Mouse (Mus musculus) brain, embryonic 18.5 days (tissue): Measurements from ENCODE around the gene Lin7c.
A peak's percentile ranks its signal among the peaks of the same experiment; 100 is the strongest.

ENCODE experiments used
- DNase-seq: peaks from one replicate; pipeline ENCODE4 v3.0.0-alpha.2; 2012; ENCODE audit warnings: low read depth, low spot score

Lin7c gene

DNA sequence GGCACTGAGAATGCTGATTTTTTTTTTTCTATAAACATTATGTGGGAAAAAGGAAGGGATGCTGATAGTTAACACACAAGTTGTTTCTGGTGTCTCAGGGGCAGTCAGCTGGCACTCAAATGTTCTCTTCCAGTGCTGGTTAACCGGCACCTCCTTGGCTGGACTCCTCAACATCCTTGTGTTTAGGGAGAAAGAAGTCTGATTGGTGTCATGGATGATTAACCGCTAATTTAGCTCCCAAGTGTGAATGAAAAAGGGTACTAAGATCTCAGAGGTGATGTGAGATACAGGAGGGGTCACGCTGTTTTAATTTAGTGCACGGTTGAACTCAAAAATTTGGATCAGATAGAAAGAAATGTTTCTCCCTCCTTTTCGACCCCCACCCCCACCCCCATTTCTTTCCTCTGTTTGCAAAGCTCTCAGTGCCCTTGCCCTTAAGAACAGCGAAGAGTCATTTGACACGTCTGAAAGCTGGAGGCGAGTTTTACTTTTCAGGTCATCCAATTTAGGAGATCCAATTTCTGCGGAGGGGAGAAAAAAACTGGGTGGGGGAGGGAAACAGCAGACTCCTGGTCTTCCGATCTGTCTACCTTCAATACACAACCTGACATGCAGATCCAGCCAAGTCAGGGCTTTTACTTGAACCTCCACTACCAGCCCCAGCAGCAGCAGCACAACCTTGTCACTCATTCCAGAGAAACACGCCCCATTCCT, 26.3 kb downstream of the Lin7c start:
- no peak for DNase-seq

DNA sequence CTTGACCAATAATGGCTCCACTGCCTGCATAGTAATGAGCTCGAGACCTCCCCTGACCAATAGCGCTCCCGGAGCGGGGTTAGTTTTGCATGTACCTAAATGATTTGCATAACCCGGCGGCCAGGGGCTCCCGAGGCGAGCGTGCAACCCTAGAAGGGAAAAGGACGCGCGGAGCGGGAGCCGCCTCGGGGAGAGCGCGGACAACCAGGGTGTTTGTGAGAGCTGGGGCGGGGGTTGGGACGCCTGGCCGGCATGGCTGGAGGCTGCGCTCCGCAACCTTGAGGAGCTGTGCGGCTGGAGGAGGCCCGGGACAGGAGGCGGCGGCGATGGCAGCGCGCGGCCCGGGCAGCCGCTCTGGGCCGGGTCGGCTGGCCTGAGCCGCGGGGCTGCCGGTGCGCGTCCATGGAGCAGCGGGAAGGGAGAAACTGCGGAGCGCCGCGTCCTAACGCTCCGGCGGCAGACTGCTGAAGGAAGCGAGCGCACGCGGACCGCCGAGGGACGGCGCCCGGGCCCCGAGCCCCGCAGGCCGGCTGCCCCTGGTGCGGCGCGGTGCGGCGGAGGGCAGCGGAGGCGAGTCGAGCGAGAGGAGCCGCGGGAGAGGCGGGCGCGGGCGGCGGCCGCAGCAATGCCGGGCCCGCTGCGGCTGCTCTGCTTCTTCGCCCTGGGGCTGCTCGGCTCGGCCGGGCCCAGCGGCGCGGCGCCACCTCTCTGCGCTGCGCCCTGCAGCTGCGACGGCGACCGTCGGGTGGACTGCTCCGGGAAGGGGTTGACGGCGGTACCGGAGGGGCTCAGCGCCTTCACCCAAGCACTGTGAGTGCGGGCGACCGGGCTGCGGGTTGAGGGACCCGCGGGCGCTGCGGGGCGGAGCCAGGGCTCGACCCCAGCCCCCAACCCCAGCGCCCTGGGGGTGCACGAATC, 27.1 kb downstream of the Lin7c start, which contains the start of gene Lgr4:
TSS of gene Lgr4 (plus strand) at position 152 of the 918 bp plus-strand sequence.
- DNase-seq, result peak; percentile 82

DNA sequence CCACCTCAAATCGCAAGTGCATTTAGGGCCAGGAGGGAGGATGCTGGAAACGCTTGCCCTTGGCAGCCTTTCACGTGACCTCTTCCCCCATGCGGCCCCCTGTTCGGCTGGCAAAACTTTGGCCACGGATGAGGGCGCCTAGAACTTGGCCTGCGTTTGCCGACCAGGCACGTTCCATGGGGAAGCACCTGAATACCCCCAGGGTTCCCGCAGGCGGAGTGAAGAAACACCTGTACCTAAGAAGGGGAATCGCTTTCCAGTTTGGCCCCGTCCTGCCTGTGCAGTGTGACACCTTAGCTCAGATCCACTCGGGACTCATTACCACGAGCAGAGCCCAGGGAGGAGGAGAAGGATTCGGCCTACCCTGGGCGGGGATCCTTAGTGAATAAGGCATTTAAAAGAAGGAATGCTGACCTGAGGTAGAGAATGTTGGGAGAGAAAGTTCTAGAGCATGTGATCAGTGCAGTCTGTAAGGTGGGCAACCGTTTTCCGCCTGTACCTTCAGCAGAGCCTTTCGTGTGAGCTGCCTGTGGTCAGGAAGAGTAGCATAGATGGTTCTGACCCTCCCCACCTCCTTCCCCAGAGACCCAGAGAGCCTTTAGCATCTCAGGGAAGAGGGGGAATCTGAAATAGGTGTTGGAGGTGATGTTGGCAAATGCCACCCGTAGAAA, 28.1 kb downstream of the Lin7c start:
- DNase-seq, result no peak

DNA sequence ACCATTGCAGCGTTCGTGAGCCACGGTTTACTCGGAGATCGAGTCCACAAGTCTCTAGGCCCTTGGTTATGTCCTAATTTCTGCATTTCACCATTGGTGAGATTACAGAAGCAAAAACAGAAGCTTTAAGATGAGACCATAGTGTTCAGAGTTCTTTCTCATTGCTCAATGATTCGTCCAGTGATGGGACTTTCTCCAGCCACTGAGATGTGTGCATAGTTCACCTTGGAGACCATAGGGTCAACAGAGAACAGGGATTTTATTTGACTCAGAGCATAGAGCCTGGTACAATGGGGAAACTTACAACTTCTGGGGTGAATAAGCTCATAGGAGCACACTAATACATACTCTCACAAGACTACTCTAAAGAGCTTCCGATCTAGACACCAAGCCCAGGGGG, 29.8 kb downstream of the Lin7c start:
- no peak for DNase-seq

DNA sequence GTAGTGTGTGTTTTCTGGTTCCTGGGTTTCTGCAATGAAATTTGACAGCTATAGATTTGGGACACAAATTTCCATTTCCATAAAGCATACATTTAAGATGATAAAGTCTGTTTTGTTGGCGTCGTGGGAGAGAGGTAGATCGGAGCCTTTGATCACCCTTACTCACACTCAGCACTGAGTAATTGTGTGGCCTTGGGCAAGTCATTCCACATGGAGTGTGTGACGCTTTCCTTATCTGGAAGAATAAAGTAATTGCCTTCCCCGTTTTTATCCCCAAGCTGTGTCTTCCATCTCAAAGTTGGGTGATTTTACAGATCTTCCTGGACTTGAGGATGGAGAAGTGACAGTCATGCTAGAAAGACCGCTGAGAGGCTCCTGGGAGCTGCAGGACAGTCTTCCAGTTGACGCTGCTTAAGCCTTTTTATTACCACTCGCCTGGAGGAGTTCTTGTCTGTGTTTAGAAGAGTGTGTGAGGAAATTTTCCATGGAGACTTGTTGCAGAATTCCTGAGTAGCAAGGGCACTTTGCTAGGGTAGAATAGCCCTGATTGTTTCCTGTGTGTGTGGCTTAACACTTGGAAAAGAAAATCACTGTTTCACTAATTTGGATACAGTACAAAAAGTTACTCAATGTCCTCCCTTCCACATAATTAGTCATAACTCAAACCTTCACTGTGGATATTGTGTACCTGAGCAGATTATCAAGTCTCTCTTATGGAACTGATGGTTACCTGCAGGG, 30.8 kb downstream of the Lin7c start:
- no peak for DNase-seq

DNA sequence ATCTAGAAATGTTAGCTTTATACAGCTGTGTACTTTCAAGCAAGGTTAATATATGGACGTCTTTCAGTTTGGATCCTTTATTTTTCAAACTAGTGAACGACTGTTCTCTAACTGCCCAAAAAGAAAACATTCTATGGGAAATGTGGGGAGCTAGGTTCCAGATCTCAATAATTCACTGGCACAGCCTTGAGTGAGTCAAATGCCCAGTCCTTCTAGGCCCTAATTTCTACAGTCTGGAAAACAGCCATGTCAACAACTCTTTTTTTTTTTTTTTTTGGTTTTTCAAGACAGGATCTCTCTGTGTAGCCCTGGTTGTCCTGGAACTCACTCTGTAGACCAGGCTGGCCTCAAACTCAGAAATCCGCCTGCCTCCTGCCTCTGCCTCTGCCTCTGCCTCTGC, 31.7 kb downstream of the Lin7c start:
- no peak for DNase-seq

DNA sequence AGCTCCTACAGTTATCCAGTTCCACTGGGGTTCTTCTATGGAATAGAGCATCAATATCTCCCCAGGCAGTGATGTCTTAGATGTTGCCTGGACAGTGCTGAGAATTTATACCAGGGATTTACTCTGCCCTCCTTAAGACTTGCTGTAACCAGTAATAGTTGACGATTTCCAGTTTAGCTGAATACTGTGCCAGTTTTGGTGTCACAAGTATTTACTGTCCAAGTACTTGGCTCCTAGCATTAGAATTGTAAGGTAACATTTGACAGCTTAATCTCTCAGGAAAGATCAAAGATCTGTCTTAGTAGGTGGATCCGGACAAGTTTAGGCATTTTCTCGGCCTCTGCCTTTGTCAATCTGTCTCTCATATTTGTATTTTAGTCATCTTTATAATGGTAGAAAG, 32.4 kb downstream of the Lin7c start:
- DNase-seq, result no peak

DNA sequence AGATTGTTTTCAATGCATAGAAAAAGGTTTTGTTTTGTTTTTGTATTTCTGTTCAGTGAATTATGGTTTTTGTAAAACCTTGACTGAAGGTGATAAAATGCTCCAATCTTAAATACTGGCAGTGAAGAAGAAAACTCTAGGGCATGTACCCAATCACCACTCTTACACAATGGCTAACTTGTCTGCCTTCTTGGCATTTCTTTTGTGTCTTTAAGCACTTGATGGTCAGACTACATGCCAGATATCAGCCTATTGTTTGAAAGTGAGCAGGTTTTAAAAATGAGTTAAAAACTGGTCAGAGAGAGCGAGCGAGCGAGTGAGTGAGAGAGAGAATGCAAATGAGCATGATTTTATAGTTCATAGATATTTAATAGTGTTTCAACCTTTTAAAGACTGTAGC, 33.3 kb downstream of the Lin7c start:
- no peak for DNase-seq

DNA sequence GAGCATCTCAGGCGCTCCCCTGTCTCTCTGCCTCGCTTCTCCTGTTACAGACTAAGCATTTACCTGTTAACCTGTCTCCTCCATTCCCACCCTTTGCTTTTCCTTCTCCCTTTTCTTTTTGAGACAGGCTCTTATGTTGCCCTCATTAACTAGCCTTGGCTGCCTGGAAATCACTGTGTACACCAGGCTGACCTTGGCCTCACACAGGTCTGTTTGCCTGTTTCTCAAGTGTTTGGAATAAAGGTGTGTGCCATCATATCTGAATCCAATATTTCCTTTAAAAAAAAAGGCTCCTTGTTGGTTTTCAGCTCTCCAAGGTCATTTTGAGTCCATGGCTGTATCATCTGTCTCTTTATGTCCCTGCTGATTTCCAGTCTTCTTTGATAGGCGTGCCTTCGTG, 36.3 kb downstream of the Lin7c start:
- DNase-seq, result no peak

DNA sequence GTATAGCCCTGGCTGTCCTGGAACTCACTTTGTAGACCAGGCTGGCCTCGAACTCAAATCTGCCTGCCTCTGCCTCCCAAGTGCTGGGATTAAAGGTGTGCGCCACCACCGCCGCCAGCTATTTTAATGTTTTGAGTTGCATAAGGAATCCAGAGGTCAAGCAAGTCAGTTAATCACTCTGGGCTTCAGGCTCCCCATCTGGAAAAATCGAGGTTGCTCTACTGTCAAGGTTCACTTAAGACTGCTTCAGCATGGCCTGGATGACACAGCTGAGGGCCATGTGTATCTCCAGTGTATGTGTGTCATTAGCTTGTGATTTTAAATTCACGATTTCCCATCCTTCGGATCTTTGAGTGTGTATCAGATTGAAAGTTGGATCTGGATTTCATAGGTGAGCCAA, 36.8 kb downstream of the Lin7c start:
- no peak for DNase-seq

DNA sequence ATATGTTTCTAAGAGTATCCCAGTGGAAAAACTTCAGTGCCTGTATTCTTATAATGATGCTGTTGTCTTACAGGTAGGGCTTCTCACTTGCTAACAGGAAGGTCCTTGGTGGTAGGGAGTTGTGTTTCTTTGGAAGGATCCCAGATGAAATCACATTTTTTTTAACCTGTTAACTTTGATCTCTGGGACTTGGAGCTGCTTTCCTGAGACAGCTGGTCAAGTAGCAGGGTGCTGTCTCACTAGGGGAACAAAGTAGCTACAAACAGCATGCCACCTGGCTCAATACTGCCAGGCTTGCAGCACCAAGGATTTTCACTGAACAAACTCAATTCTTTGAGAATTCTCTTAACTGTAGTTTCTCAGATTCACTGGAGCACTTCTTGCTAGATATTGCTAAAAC, 37.2 kb downstream of the Lin7c start:
- no peak for DNase-seq

DNA sequence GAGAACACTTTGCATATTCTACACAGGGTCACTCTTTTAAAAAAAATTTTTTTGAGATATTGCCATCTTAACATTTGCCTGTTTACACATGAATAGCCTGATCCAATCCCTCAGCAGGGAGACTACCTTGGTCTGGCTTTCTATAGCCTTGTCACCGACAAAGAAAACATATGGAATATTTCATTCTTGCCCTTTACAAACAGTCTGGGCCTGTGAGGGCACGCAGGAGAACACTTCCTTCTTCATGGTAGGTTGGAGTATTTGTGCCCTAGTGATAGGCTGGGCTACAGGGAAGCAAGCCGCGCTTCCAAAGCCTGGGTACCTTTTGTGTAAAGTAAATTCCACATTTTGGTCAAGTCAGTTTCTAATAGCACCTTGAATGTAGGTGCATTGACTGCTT, 38.1 kb downstream of the Lin7c start:
- DNase-seq, result no peak

DNA sequence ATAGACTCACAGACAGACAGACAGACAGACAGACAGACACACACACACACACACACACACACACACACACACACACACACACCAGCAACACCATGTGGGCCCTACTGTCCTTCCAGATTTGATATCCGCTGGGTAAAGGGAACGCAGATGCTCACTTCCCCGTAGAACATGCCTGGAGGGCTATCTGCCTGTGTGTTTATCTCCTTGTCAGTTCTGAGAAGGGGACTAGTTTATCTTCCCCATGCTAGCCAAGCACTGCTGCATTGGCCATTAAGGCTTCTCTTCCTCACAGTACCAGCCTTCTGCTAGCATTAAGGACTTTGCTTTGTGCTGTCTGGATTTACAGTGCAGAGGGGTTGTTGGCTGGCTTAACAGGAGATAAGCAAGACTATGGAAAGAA, 38.6 kb downstream of the Lin7c start:
- no peak for DNase-seq

DNA sequence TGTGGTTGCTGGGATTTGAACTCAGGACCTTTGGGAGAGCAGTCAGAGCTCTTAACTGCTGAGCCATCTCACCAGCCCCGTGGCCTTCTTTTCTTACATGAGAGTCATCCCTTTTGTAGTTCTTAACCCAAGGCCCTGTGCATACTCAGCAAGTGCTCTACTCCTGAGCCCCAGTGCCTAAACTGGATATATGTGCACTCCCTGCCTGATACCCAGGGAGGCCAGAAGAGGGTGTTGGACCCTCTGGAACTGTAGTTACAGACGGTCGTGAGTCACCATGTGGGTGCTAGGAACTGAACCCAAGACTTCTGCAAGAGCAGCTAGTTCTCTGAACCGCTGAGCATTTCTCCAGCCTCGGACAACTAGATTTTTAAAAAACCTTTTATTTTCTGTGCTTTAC, 39.7 kb downstream of the Lin7c start:
- no peak for DNase-seq

DNA sequence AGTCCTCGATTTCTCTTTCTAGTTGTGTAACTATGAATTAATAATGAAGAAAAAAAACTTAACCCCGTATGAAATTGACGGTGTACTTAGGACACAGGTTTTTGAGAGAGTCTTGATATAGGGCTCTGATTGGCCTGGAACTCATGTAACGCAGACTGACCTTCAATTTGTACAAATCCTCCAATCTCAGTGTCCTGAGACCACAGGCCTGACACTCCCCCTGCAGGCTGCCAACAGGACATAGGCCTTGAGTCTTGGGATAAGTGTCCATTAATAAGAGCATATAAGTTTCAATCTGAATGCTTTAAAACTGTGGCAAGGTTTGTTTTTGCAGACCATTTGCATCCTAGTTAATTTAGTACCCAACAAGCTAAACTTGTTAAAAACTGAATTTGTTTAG, 40.1 kb downstream of the Lin7c start:
- no peak for DNase-seq

DNA sequence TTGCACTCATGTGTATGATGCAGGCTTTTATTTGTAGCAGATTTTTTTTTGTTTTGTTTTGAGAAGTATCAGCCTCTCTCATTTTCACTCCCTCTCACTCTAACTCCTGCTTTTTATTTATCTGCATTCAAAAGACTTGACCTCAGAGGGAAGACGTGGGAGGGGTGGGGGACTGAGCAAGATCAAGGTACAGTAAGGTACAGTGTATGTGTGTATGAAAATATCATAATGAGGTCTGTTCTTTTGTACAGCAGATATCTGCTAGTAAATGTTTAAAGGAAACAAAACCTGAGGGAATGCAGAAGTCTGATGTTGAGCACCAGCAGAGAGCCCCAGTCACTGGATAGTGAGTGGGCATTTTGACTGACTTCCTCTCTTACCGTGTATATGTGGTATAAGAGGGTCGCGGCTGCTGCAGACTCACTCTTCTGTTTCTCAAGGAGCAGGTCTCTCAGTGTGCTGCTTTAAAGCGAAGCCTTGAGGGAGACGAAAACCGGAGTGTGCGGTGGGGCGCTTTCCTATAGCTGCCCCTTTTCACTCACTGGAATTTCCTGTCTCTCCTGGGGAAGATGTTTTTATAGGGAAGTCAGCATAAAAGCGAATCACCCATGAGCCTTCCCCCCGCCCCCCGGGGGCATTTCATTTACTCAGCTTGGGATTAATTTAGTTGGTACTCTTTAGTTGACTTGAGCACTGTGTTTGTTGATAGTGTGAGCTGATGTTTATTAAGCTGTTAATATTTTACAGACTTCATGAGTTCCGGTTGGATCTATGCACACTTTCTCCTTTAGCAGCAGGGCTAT, 41.5 kb downstream of the Lin7c start:
- no peak for DNase-seq

DNA sequence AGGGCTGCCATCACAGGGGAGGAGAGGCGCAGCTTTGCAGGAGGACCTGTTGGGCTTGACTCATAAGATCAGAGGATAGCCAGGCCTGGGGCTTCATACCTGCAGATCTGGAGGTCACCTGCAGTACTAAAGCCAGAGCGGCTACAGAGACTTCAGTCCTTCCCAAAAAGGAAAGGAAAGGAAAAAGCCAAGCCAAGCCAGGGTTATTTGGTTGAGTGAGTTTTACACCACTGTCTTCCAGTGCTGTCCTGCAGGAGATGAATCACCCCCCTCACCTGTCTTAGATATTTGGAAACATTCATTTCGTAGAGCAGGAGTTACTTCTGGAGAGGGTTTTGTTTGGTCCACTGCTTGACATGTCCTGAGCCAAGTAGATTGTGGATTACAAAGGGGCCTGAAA, 42.5 kb downstream of the Lin7c start:
- no peak for DNase-seq

DNA sequence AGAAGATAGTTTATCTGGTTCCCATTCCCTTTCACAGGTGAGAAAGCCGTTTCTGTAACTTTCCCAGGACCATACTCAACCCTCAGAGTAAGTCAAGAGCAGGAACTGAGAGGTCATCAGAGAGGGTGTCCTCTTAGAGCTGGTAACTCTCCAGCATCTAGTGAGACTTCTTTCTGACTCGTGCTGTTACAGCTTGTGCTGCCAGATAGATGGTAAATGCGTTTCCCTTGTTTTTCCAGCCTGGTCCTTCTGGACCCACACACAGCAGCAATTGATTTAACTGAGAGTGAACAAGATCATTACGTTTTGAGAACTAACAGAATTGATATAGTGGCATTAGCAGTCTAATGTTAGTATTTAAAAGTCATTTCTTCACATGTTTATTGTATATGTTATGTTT, 43.4 kb downstream of the Lin7c start:
- no peak for DNase-seq

DNA sequence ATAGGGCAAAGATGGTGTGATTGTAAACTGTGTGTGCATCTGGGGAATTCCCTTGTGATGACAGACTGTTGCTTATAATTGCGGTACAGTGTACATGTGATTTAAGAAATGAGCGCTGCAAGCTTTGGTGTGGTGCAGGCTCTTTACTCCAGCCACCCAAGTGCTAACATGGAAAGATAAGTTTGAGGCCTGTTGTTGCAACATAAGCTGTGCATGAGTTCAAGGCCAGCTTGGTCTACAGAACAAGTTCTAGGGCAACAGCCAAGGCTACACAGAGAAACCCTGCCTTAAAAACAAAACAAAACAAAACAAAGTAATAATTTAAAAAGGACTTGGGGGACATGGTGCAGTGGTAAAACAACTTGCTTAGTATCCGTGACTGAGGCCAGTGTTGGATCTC, 44.5 kb downstream of the Lin7c start:
- no peak for DNase-seq

DNA sequence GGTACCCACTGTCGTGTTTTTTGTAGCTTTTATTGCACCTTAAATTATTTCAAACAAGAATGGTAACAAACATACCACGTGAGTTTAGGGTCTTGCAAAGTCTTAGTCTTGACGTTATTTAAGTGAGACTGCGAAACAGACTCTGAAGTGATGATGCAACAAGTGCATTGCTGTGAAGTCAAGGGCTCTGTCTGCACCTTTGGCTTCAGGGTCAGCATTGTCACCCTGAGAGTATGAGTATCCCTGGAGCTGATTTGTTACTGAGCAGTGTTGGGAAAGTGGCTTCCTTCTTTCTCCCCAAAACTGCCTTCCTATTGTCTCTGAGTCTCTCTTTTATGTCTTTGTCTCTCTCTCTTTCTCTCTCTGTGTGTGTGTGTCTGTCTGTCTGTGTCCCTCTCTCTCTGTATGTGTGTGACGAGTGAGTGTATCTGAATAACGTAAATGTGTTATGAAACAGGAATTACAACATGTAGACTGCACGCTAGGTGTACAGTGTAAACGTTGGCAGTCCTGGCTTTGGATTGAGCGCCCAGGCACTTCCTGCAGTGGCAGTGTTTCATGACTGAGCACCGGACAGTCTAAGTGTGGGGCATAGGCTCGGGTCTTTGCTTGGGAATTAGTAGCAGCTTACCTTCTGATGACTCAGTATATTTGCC, 45.2 kb downstream of the Lin7c start:
- DNase-seq, result no peak

DNA sequence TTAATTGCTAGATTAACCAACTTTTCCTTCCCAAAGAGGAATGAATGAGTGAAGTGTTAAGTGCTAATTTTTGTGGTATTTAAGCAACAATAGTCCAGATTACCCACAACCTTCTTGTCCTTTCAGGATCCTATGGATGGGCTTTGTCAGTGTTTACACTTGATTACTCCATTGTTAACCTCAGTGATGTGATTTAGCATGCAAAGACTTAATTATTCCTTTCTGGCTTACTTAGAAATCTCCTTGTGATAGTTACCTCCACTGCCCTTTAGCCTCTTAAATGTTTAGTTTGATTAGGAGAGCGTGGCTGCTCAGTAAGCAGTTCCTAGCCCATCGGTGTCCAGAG, 45.7 kb downstream of the Lin7c start:
- no peak for DNase-seq
